Mouse (Mus musculus) cortical plate, adult 2 months (tissue): ENCODE results near the gene Acot9.

Experiments used
- CTCF ChIP-seq: fragments of 200-500 bp; IDR thresholded peaks from 2 replicates; pipeline ENCODE4 v1.5.1; 2011; ENCODE audit warnings: mild to moderate bottlenecking, control low read depth, low read length; ENCODE audit not compliant: insufficient read depth; ENCODE audit errors: extremely low read depth
- POLR2A ChIP-seq: fragments of 200-500 bp; IDR thresholded peaks from 2 replicates; pipeline ENCODE4 v1.6.1; 2011; ENCODE audit warnings: mild to moderate bottlenecking, low read length, control low read depth; ENCODE audit not compliant: insufficient read depth; ENCODE audit errors: extremely low read depth

GRCm38 (mm10) chrX:155337567-155337904 is 75.3 kb downstream of the Acot9 start:
- TF ChIP-seq CTCF: no peak
- TF ChIP-seq POLR2A: no peak
